Mouse (Mus musculus) gastrocnemius, postnatal 4 days (tissue): ENCODE measurements around the gene Prkg1. TPM values are rescaled to one million over a fixed set of nuclear protein-coding genes. Genes with fewer than 3 reads are reported as not detected.

ENCODE experiments used
- DNase-seq, 2 experiments: peaks; one replicate each; pipeline ENCODE4 v3.0.0; 2021 to 2022; ENCODE audit warnings: low spot score in 2 of 2, mixed read lengths in 2 of 2
- total RNA-seq, 2 experiments: library from RNA; stranded (reverse); gene quantifications; 2 replicates each; pipeline ENCODE4 v1.2.3; 2021

Gene Prkg1
- total RNA-seq, 2 experiments from 2014 or later = 42.3 to 50.1 TPM

- DNase-seq = no peak
Measured at GRCm38 (mm10) chr19:31074717-31075063, 690.1 kb downstream of the Prkg1 start.

- DNase-seq = peak in 1 of 2 experiments; percentile 21
Measured at GRCm38 (mm10) chr19:31073959-31074716, 690.7 kb downstream of the Prkg1 start.

GRCm38 (mm10) chr19:31065206-31065781, 699.5 kb downstream of the Prkg1 start:
- no peak for DNase-seq

GRCm38 (mm10) chr19:31064740-31065139, 700.1 kb downstream of the Prkg1 start:
- no peak for DNase-seq

GRCm38 (mm10) chr19:31046601-31047000, 718.2 kb downstream of the Prkg1 start:
- no peak for DNase-seq

- no peak for DNase-seq
Measured at GRCm38 (mm10) chr19:31040948-31041847, 723.6 kb downstream of the Prkg1 start.

- no peak for DNase-seq
Measured at GRCm38 (mm10) chr19:31038951-31039350, 725.9 kb downstream of the Prkg1 start.

GRCm38 (mm10) chr19:31031596-31031995, 733.2 kb downstream of the Prkg1 start:
- DNase-seq = no peak

GRCm38 (mm10) chr19:31026797-31027196, 738.0 kb downstream of the Prkg1 start:
- DNase-seq = no peak

- no peak for DNase-seq
Measured at GRCm38 (mm10) chr19:31011528-31012133, 753.2 kb downstream of the Prkg1 start.

- no peak for DNase-seq
Measured at GRCm38 (mm10) chr19:30998572-30998971, 766.3 kb downstream of the Prkg1 start.

- DNase-seq = no peak
Measured at GRCm38 (mm10) chr19:30990390-30990789, 774.4 kb downstream of the Prkg1 start.

GRCm38 (mm10) chr19:30982436-30982835, 782.4 kb downstream of the Prkg1 start:
- DNase-seq = no peak

GRCm38 (mm10) chr19:30978096-30978495, 786.7 kb downstream of the Prkg1 start:
- no peak for DNase-seq

GRCm38 (mm10) chr19:30950610-30951009, 814.2 kb downstream of the Prkg1 start:
- DNase-seq = no peak

GRCm38 (mm10) chr19:30948202-30948601, 816.6 kb downstream of the Prkg1 start:
- no peak for DNase-seq

GRCm38 (mm10) chr19:30942369-30942992, 822.4 kb downstream of the Prkg1 start:
- no peak for DNase-seq

GRCm38 (mm10) chr19:30938058-30938457, 826.8 kb downstream of the Prkg1 start:
- DNase-seq = no peak

GRCm38 (mm10) chr19:30931469-30932192, 833.2 kb downstream of the Prkg1 start:
- no peak for DNase-seq

- DNase-seq = no peak
Measured at GRCm38 (mm10) chr19:30924032-30924431, 840.8 kb downstream of the Prkg1 start.
